ENCODE assay signal across 19 mouse cellular contexts in genomic region chr14:78923631-78924030, GRCm38 (mm10).
"Had no signal": no experiment of that assay in that cellular context is flagged by ENCODE, and none has a peak within 500 bp of the region (broad histone marks: within the 10 kb centered on the region; RNA-seq: fewer than 3 reads in every experiment).

No protein-coding gene starts in this region.

- H3K27me3 ChIP-seq: hindbrain, embryonic 12.5 days; limb, embryonic 13.5 days; lung, embryonic 15.5 days; megakaryocyte, embryonic 14.5 days; midbrain, embryonic 15.5 days; neural tube, embryonic 12.5 days had no signal

- H3K9ac ChIP-seq: hindbrain, embryonic 12.5 days; limb, embryonic 13.5 days; liver, embryonic 14.5 days; lung, embryonic 15.5 days; midbrain, embryonic 15.5 days; neural tube, embryonic 12.5 days had no signal

- H3K36me3 ChIP-seq: hindbrain, embryonic 12.5 days; lung, embryonic 15.5 days; midbrain, embryonic 15.5 days; neural tube, embryonic 12.5 days had no signal

- H3K4me3 ChIP-seq: hindbrain, embryonic 12.5 days; limb, embryonic 13.5 days; lung, embryonic 15.5 days; megakaryocyte, embryonic 14.5 days; midbrain, embryonic 15.5 days; neural tube, embryonic 12.5 days had no signal

- DNase-seq: layer of hippocampus, postnatal 36 days; left cerebral cortex, postnatal 4 days; lung, postnatal 14 days; retina, postnatal 1 day; right cerebral cortex, postnatal 4 days; spleen, adult 18-20 months; thymus, adult 18-20 months; thymus, postnatal 14 days had no signal

- H3K27ac ChIP-seq: hindbrain, embryonic 12.5 days; limb, embryonic 13.5 days; liver, embryonic 14.5 days; lung, embryonic 15.5 days; macrophage; midbrain, embryonic 15.5 days; neural tube, embryonic 12.5 days had no signal

- ATAC-seq: hindbrain, embryonic 16.5 days; inflammation-experienced regulatory T-cells, adult 6 months; midbrain, embryonic 15.5 days had no signal

- H3K9me3 ChIP-seq: hindbrain, embryonic 12.5 days; limb, embryonic 13.5 days; lung, embryonic 15.5 days; megakaryocyte, embryonic 14.5 days; midbrain, embryonic 15.5 days; neural tube, embryonic 12.5 days had no signal

- H3K4me1 ChIP-seq: hindbrain, embryonic 12.5 days; lung, embryonic 15.5 days; midbrain, embryonic 15.5 days; neural tube, embryonic 12.5 days had no signal

- H3K4me2 ChIP-seq: hindbrain, embryonic 12.5 days; limb, embryonic 13.5 days; lung, embryonic 15.5 days; midbrain, embryonic 11.5 days; midbrain, embryonic 15.5 days; neural tube, embryonic 12.5 days had no signal
